Mouse (Mus musculus) leukemia stem cell, adult 10-12 weeks (primary cell): ENCODE results near the gene Cpne4. TPM values are rescaled to one million over a fixed set of nuclear protein-coding genes. Genes with fewer than 3 reads are reported as not detected.

ENCODE experiments used
- polyA plus RNA-seq: library from polyadenylated mRNA; stranded (reverse); fragments of >175 nt; gene quantifications from 2 replicates; pipeline ENCODE4 v1.2.3, GENCODE M21; 2012; ENCODE audit warnings: low replicate concordance

The Cpne4 gene
- polyA plus RNA-seq: 0.15 and 0.23 TPM in 2 replicates

GRCm38 (mm10) chr9:104546986-104547385, at the start of gene Cpne4:
Gene Cpne4 (plus strand): TSS chr9:104547286.

GRCm38 (mm10) chr9:105053147-105053557, 506.1 kb downstream of the Cpne4 start, which contains the start of gene Mrpl3:
Gene Mrpl3 (plus strand): TSS chr9:105053239.

Other genes starting within 250 kb of the Cpne4 start
- 0.76 TPM in 1 of 2 replicates, not detected in the other for gene Acpp, start 209.5 kb upstream of the Cpne4 start, polyA plus RNA-seq